Mouse (Mus musculus): ENCODE measurements at regions not wholly inside any gene's neighbourhood (a gene's known extent, or its start where the extent isn't known, plus 50 kb on each side); places are given as distances from the start of the nearest gene placed in this dataset.

GRCm38 (mm10) chr2:9688176-9688575 lies 192.9 kb upstream of the 4930412O13Rik start:
- no peak for DNase-seq (ENCODE audit: low spot score)

DNA sequence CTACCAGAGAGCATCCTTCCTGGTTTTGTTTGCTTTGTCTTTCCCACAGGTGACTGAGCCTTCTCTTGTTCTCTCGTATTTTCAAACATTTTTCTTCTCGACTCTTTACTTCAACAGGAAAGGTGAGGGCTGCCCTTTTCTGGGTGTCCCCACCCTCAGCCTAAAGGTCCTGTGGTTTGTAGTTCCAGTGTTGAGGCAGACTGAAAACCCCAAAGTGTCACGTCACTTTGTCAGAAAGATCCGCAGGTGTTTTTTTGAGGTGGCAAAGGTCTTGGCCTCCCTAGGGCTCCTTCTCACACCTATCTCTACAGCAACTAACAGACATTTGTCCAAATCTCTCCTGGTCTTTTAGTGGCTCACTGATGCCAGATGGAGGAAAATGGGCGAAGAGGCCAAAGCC lies 191.5 kb upstream of the 4930412O13Rik start:
- no peak for DNase-seq (ENCODE audit: low spot score)

DNA sequence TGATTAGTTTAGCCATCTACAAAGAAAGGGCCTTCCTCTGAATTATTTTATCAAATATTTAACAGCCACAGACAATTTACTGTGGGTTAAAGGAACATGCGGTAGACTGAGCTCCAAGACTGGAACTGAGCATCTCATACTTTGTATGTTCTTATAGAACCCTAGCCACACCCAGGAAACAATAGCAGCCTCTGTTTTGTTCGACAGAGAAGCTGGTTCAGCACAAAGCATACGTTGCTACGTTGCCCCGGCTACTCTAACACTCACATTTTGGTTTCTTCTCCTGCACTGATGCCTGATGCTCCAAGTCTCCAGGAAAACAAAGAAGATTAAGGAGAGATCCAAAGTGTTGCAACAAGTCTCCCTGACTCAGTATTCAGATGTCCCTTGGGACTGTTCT lies 189.5 kb upstream of the 4930412O13Rik start:
- DNase-seq (ENCODE audit: low spot score) = no peak

DNA sequence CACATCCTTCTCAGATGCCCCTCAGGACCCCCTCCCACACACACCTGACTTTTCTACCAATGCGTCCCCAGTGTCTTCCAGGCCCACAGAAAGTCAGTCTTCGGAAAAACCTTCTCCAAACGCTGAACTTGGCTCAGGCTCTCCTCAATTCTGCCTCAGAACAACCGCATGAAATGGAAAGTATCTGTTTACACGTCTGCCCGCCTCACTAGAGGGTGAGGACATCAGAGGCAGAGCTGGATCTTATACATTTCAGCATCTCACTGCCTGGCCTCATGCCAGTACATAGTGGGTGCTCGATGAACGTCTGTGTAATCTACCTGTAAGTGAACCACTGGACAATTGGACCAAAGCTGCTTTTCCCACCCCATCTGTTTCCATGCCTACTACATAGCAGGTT lies 189.1 kb upstream of the 4930412O13Rik start:
- DNase-seq (ENCODE audit: low spot score) = no peak

- DNase-seq (ENCODE audit: low spot score) = no peak
Observed at GRCm38 (mm10) chr2:9693351-9693750, 187.7 kb upstream of the 4930412O13Rik start.

DNA sequence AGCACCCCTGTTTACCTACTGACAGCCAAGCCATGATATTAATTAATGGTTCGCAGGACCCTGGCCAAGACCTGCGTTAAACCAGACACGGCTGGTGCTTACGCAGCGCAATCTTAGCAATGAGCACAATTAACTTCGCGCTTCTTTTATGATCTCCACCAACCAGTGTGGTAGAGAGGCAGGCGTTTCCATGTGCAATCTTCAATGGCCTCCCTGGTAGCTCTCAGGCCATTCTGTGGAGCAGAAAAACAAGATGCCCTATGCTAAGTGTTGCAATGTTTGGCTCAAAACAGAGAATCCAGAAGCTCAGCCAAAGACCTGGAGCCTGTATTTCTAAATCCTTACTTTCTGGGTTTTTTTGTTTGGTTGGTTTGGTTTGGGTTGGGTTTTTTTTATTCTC lies 186.9 kb upstream of the 4930412O13Rik start:
- peak; percentile 15 for DNase-seq (ENCODE audit: low spot score)

- no peak for DNase-seq (ENCODE audit: low spot score)
Observed at GRCm38 (mm10) chr2:9697591-9698345, 183.3 kb upstream of the 4930412O13Rik start.

DNA sequence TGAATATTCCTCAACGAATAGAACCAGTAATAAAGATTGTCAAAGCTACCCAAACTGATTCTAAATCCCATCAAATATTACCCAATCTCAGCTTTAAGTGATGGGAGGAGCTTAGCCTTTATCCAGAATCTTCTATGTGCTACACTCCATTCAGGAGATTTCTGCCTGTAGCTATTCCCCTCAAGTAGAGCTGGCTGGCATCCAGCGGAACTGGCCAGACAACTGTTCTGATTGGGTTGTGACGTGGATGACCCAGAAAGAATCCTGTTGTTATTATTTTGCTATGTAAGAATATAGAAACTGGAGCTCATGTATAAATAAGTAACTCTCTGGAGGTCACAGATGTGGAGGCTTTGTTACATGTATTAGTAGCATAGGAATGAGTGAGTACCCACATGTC lies 176.8 kb upstream of the 4930412O13Rik start:
- DNase-seq (ENCODE audit: low spot score) = no peak

DNA sequence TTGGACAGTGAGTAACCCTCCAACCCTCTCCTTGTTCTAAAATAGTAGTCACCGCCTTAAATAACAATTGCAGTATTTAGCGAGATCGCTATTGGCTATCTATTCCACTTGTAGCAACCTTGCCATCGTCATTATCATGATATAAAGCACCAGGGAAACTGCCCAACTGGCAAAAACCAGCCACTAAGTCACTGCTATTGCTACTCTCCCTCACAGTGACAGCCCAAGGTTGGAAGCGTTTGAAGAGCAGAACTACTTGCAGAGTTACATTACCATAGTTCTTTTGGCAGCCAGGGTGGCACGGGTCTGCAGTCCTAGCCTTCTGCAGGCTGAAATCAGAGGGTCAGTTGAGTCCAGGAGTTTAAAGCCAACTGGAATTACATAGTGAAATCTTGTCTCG lies 171.6 kb upstream of the 4930412O13Rik start:
- DNase-seq (ENCODE audit: low spot score) = no peak

DNA sequence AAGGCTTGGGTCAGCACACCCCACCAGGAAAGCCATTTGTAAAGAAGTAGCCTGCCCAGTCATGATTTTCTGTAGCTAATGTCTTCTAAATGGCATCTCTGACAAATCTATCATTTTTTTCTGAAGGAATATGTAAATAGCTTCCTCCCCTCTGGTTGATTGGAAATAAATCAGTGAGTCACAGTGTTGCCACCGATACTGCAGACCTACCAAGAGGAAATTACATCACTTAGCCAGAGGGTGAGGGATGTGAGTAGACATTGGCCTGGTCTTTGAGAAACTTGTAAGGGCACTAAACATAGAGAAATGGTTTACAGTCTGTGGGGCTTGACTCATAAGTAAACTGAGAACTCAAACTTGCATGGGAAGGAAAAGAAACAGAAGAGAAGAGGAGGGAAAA lies 163.1 kb upstream of the 4930412O13Rik start:
- DNase-seq (ENCODE audit: low spot score) = no peak

GRCm38 (mm10) chr2:9733243-9733642 lies 147.8 kb upstream of the 4930412O13Rik start:
- DNase-seq (ENCODE audit: low spot score) = no peak

DNA sequence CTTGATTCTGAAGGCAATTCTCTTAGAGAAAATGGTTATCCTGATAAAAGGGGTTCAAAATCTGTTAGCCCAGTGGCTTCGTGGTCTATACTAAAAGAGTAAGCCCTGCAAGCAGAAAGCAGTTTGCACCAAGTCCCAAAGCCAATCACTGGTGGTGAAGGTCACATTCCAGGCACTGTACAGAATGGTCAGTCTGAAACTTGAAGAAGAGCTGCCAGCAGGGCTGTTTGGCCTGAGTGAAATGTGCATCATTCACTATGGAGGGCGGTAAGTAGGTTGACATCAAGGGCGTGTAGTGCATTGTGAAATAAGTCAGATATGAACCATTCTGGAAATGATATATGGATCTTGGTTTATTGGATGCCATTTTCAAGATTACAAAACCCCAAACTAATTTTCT lies 136.9 kb upstream of the 4930412O13Rik start:
- DNase-seq (ENCODE audit: low spot score) = no peak

DNA sequence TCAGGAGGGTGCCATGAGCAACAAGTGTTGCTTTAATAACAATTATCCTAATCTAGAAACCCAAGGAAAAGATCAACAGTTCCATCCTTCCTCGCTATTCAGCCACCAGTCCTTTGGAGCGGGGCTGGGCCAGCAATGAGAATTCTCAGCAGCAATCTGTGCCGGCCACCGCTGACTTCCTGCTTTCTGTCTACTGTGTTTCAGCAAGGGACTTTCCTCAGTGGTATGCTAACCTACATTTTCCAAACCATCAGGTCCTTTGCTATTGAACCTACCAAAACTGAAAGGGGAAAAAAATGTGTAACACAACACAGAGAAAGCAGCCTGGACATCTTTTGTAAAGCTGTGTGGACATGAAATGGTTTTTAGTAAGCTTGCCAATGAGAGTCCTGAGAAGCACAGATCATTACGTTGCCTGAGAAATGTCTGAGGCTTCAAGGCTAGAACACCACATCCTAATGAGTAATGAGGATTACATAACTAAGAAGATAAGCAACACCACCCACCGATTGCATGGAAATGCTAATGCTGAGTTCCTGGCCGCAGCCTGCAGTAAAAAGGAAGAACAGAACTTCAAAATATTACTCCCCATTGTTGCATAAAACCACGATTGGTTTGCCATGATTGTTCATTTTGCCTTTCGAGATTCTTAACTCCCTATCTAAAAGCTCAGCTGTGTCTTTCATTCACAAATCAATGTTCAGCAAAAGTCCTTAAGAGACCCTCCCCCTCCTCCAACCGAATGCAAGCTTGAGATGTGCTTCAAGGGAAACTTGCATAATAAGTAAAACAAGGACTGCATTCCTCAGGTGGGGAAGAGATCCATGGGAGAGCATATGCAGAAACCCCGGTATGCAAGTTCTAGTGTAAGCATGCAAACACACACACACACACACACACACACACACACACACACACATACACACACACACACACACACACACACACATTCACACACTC lies 130.9 kb upstream of the 4930412O13Rik start:
- no peak for DNase-seq (ENCODE audit: low spot score)

DNA sequence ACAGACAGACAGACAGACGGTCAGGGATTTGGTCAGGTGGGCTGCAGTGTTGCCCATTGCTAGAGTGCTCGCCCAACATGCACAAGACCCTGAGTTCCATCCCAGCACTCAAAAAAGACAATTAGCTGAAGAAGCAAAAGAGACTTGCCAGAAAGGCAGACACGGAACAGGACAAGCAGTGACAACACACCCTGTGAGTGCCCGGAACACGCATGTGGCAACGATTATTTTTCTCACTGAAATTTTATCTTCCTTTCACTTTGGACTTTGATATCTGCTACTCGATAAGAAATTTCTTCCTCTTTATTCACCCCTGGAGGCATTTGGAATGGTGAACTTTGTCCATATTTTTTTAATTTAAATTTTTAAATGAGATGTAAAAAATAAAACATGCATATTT lies 127.4 kb upstream of the 4930412O13Rik start:
- no peak for DNase-seq (ENCODE audit: low spot score)

- no peak for DNase-seq (ENCODE audit: low spot score)
Observed at GRCm38 (mm10) chr2:9754153-9754552, 126.9 kb upstream of the 4930412O13Rik start.

DNA sequence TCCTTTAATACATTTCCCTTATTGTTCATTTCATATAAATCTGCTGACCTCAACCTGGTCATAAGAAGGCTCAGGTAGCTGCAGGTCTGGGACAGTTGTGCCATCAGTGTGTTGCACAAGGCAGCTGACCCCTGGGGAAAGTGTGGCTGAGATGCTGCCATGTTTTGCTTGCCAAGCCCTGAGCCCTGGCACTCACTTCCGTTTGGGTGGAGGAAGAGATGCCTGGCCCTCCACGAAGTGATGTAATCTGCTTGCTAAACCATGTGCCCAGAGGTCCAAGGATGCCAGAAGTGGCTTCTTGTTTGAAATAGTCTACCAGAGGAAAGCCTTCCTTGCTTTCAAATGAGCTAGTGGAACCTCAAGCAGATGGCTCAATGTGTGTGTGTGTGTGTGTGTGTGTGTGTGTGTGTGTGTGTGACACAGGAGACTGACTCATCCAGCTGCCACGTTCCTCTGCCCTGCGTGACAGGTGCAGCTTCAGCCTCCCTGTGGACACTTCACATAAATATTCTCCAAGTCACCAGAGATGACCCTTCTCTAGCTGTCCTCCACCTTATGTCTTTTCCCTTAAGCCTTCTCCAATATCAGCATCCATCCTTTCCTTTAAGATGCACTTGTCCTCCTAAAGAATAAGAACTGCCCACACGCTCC lies 123.2 kb upstream of the 4930412O13Rik start:
- DNase-seq (ENCODE audit: low spot score) = peak; percentile 50

DNA sequence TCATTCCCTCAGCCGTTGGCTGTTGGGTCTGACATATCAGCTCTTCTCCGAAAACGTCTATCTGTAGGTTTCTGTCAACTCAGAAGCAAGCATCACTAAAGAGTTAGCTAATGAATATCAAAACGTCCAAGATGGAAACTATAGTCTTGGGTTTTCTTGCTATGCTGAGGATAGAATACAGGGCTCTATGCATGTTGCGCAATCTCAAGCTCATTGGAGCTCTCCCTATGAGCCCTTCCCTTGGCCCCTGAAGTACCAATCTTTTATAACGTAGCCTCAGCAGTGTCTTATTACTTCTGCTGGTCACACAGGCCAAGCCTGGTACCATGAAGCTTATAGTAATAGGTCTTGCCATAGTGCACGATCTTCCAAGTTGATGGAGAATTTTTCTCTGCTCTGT lies 122.1 kb upstream of the 4930412O13Rik start:
- DNase-seq (ENCODE audit: low spot score) = no peak

DNA sequence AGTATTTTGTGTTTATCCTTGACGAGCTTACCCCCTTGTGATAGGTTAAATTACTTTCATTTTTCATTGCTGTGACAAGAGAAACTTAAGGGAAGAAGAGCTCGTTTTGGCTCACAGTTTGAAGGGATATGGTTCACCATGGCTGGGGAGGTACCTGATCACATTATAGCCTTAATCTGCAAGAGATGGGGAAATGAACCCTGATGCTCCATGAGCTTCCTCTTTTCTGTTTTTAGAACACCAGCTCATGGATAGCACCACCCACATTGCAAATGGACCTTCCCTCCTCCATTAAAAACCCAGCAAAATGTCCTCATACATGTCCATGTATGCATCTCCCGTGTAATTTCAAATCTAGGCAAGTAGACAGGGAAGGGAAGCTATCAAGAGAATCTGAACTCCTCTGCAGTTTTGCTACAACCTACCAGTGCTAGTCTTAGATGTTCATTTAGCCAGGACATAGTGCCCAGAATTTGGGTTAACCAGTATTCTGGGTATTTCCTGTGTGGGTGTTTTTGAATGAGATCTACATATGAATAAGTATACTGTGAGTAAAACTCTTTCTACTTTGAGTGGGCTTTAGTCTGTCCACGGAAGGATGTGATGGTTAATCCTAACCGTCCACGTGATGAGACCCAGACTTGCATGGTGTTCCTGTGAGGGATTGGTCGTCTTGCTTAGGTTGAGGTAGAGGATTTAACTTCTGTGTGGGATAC lies 121.5 kb upstream of the 4930412O13Rik start:
- no peak for DNase-seq (ENCODE audit: low spot score)

- DNase-seq (ENCODE audit: low spot score) = no peak
Observed at GRCm38 (mm10) chr2:9780159-9780558, 100.9 kb upstream of the 4930412O13Rik start.

DNA sequence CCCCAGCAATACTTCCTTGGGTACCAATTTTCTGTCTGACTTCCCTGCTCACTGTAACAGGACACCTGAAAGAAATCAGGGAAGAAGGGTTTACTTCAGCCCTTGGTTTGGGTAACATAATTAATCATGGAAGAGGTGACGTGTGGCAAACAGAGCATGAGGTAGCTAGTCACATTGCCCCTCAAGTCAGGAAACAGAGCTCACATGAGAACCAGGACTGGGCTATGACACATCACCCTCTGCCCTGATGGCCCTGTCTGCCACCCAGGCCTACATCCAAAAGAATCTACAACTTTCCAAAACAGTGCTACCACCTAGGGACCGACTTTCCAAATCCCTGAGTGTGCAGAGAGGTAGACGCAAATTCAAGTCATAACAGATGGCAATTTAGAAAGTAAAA lies 98.4 kb upstream of the 4930412O13Rik start:
- DNase-seq (ENCODE audit: low spot score) = no peak

- DNase-seq (ENCODE audit: low spot score) = no peak
Observed at GRCm38 (mm10) chr2:9791970-9792369, 89.1 kb upstream of the 4930412O13Rik start.

DNA sequence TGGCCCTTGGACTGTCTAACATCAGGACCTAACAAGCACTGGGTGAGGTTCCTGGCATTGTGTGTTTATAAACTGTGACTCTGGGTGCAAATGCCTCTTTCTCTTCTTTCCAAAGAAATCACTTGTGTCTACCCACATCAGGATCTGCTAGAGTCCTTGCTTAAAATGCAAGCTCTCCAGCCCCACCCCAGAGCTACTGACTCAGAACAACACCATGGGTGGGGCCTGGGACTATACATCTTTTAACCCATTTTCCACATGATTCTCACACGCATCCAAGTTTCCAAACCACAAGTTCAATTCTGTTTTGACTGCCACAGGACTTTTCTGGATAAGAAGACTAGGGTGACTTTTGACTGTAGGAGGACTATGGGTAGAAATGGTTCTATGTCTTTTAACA lies 88.7 kb upstream of the 4930412O13Rik start:
- no peak for DNase-seq (ENCODE audit: low spot score)
